Mouse (Mus musculus) limb, embryonic 11.5 days (tissue): ENCODE results near the gene Barhl1. TPM values are rescaled to one million over a fixed set of nuclear protein-coding genes. Genes with fewer than 3 reads are reported as not detected.

Experiments
- ATAC-seq: fragments of 200-750 bp; cut with Nextera tagmentation; 2 replicates; pipeline ENCODE4 v1.8.0; 2017; ENCODE audit warnings: low read depth; ENCODE audit not compliant: insufficient number of reproducible peaks, low FRiP score, low TSS enrichment
- DNase-seq: peaks from one replicate; pipeline ENCODE4 v3.0.0-alpha.2; 2015; ENCODE audit warnings: low spot score
- H3K27ac ChIP-seq: fragments of 300-500 bp; sonication (generic); replicated peaks from 2 replicates; pipeline ENCODE4 v1.5.1; 2014; ENCODE audit warnings: low read depth, mild to moderate bottlenecking, low read length
- H3K27me3 ChIP-seq: fragments of 300-500 bp; sonication (generic); 2 replicates; pipeline ENCODE4 v1.6.1; 2014; ENCODE audit warnings: mild to moderate bottlenecking, low read length, mixed read lengths; ENCODE audit not compliant: control insufficient read depth, insufficient read depth
- H3K36me3 ChIP-seq: fragments of 300-500 bp; sonication (generic); 2 replicates; pipeline ENCODE4 v1.6.1; 2014; ENCODE audit warnings: mild to moderate bottlenecking, low read length, moderate library complexity, mixed read lengths; ENCODE audit not compliant: control insufficient read depth, insufficient read depth
- H3K4me1 ChIP-seq: fragments of 300-500 bp; sonication (generic); 2 replicates; pipeline ENCODE4 v1.6.1; 2014; ENCODE audit warnings: low read length, mixed read lengths; ENCODE audit not compliant: control insufficient read depth, insufficient read depth
- H3K4me2 ChIP-seq: fragments of 300-500 bp; sonication (generic); 2 replicates; pipeline ENCODE4 v1.6.1; 2014; ENCODE audit warnings: low read depth, mild to moderate bottlenecking, moderate library complexity; ENCODE audit not compliant: severe bottlenecking
- H3K4me3 ChIP-seq: fragments of 300-500 bp; sonication (generic); 2 replicates; pipeline ENCODE4 v1.5.1; 2014; ENCODE audit warnings: low read depth, low read length
- H3K9ac ChIP-seq: fragments of 300-500 bp; sonication (generic); 2 replicates; pipeline ENCODE4 v1.6.1; 2014; ENCODE audit warnings: mild to moderate bottlenecking, low read length
- H3K9me3 ChIP-seq: fragments of 300-500 bp; sonication (generic); 2 replicates; pipeline ENCODE4 v1.6.1; 2016; ENCODE audit warnings: low read length; ENCODE audit not compliant: control insufficient read depth
- WGBS: fragments of 180-500 bp; shearing (Covaris S2); extraction: QIAGEN DNeasy Blood & Tissue Kit; methylation state at CpG from one replicate; pipeline ENCODE4 v1.1.7; 2014; 5-methylcytosine and 5-hydroxymethylcytosine counted together
- polyA plus RNA-seq: library from polyadenylated mRNA; unstranded; fragments of >200 nt; fragmentation: Nextera tagmentation; extraction: Ambion mirVana; gene quantifications from 2 replicates; pipeline ENCODE4 v1.2.1, GENCODE M21; 2014

The Barhl1 gene
- polyA plus RNA-seq, 1 experiment from 2014 or later: not detected

GRCm38 (mm10) chr2:28895876-28896275, 20.6 kb downstream of the Barhl1 start:
- no peak overlapping the region for H3K9ac ChIP-seq
- H3K4me1 ChIP-seq: no peaks in the 10 kb centered on the region
- DNase-seq: no peak
- no peaks in the 10 kb centered on the region for H3K9me3 ChIP-seq
- no peak overlapping the region for H3K4me2 ChIP-seq
- 86% methylated on average over 7 of the region's 7 CpGs for WGBS
- ATAC-seq: no peak
- H3K36me3 ChIP-seq: peaks cover 15% of the 10 kb centered on the region
- no peak overlapping the region for H3K27ac ChIP-seq
- no peaks in the 10 kb centered on the region for H3K27me3 ChIP-seq
- no peak overlapping the region for H3K4me3 ChIP-seq

- peaks cover 15% of the 10 kb centered on the region for H3K36me3 ChIP-seq
- ATAC-seq (no peak), DNase-seq (no peak)
These were observed 22.9 kb downstream of the Barhl1 start for GRCm38 (mm10) chr2:28893526-28893925.

GRCm38 (mm10) chr2:28892796-28893195, 23.7 kb downstream of the Barhl1 start:
- Histone ChIP-seq H3K27ac (no peak overlapping the region), H3K9me3 (no peaks in the 10 kb centered on the region), H3K4me2 (no peak overlapping the region), H3K9ac (no peak overlapping the region), H3K36me3 (peaks cover 15% of the 10 kb centered on the region), H3K27me3 (no peaks in the 10 kb centered on the region), H3K4me3 (no peak overlapping the region), H3K4me1 (no peaks in the 10 kb centered on the region)
- DNase-seq (no peak), ATAC-seq (no peak)
- WGBS: 62% methylated on average over 1 of the region's 1 CpGs

More at GRCm38 (mm10) chr2:28893526-28893925, 22.9 kb downstream of the Barhl1 start:
- no peaks in the 10 kb centered on the region for H3K9me3 ChIP-seq
- H3K27ac ChIP-seq: no peak overlapping the region
- H3K4me2 ChIP-seq: no peak overlapping the region
- H3K4me1 ChIP-seq: no peaks in the 10 kb centered on the region
- H3K9ac ChIP-seq: no peak overlapping the region
- WGBS: 69% methylated on average over 6 of the region's 6 CpGs
- no peaks in the 10 kb centered on the region for H3K27me3 ChIP-seq
- H3K4me3 ChIP-seq: no peak overlapping the region

- 81% methylated on average over 4 of the region's 4 CpGs for WGBS
- ATAC-seq: no peak
- H3K36me3 ChIP-seq: peaks cover 7% of the 10 kb centered on the region
These were observed 31.6 kb downstream of the Barhl1 start for GRCm38 (mm10) chr2:28884914-28885313.

GRCm38 (mm10) chr2:28882826-28883485, 33.5 kb downstream of the Barhl1 start:
- Histone ChIP-seq H3K27ac (no peak overlapping the region), H3K36me3 (peaks cover 5% of the 10 kb centered on the region), H3K4me1 (no peaks in the 10 kb centered on the region), H3K27me3 (no peaks in the 10 kb centered on the region), H3K9ac (no peak overlapping the region), H3K4me3 (no peak overlapping the region), H3K9me3 (no peaks in the 10 kb centered on the region), H3K4me2 (no peak overlapping the region)
- WGBS: 89% methylated on average over 6 of the region's 6 CpGs
- DNase-seq (no peak), ATAC-seq (no peak)

More at GRCm38 (mm10) chr2:28884914-28885313, 31.6 kb downstream of the Barhl1 start:
- H3K27ac ChIP-seq: no peak overlapping the region
- H3K4me1 ChIP-seq: no peaks in the 10 kb centered on the region
- no peaks in the 10 kb centered on the region for H3K27me3 ChIP-seq
- no peaks in the 10 kb centered on the region for H3K9me3 ChIP-seq
- no peak for DNase-seq
- H3K9ac ChIP-seq: no peak overlapping the region
- H3K4me3 ChIP-seq: no peak overlapping the region
- no peak overlapping the region for H3K4me2 ChIP-seq

- 90% methylated on average over 3 of the region's 3 CpGs for WGBS
- Histone ChIP-seq H3K4me1 (no peaks in the 10 kb centered on the region), H3K4me3 (no peak overlapping the region), H3K4me2 (no peak overlapping the region), H3K36me3 (peaks cover 5% of the 10 kb centered on the region; the same call in 1 of the 2 replicates), H3K27ac (no peak overlapping the region), H3K9me3 (no peaks in the 10 kb centered on the region), H3K9ac (no peak overlapping the region), H3K27me3 (no peaks in the 10 kb centered on the region)
- no peak for DNase-seq
- ATAC-seq: no peak
These were observed 34.4 kb downstream of the Barhl1 start for GRCm38 (mm10) chr2:28882047-28882446.

GRCm38 (mm10) chr2:28881275-28881674, 35.2 kb downstream of the Barhl1 start:
- peaks cover 10% of the 10 kb centered on the region; the same call in 1 of the 2 replicates for H3K36me3 ChIP-seq
- WGBS: 92% methylated on average over 3 of the region's 3 CpGs
- no peak for DNase-seq

GRCm38 (mm10) chr2:28875554-28875953, 40.9 kb downstream of the Barhl1 start:
- no peak overlapping the region for H3K4me3 ChIP-seq
- no peak overlapping the region for H3K4me2 ChIP-seq
- peaks cover 18% of the 10 kb centered on the region for H3K36me3 ChIP-seq
- no peak overlapping the region for H3K9ac ChIP-seq
- H3K27ac ChIP-seq: no peak overlapping the region
- WGBS: 87% methylated on average over 11 of the region's 11 CpGs
- no peak for DNase-seq
- H3K9me3 ChIP-seq: no peaks in the 10 kb centered on the region
- ATAC-seq: no peak
- no peaks in the 10 kb centered on the region for H3K4me1 ChIP-seq
- H3K27me3 ChIP-seq: no peaks in the 10 kb centered on the region

More at GRCm38 (mm10) chr2:28881275-28881674, 35.2 kb downstream of the Barhl1 start:
- no peak overlapping the region for H3K4me3 ChIP-seq
- no peaks in the 10 kb centered on the region for H3K4me1 ChIP-seq
- H3K27ac ChIP-seq: no peak overlapping the region
- ATAC-seq: no peak
- H3K27me3 ChIP-seq: no peaks in the 10 kb centered on the region
- no peaks in the 10 kb centered on the region for H3K9me3 ChIP-seq
- H3K4me2 ChIP-seq: no peak overlapping the region
- H3K9ac ChIP-seq: no peak overlapping the region

GRCm38 (mm10) chr2:28867495-28867894, 49.0 kb downstream of the Barhl1 start:
- ATAC-seq (no peak), DNase-seq (no peak)
- no peaks in the 10 kb centered on the region for H3K9me3 ChIP-seq
- no peaks in the 10 kb centered on the region for H3K4me1 ChIP-seq
- peaks cover 6% of the 10 kb centered on the region; the same call in 1 of the 2 replicates for H3K36me3 ChIP-seq
- no peak overlapping the region for H3K9ac ChIP-seq
- no peak overlapping the region for H3K4me2 ChIP-seq
- no peak overlapping the region for H3K27ac ChIP-seq
- H3K4me3 ChIP-seq: no peak overlapping the region
- no peaks in the 10 kb centered on the region for H3K27me3 ChIP-seq
- WGBS: 64% methylated on average over 7 of the region's 7 CpGs
